Mouse (Mus musculus) lung, embryonic 14.5 days (tissue): ENCODE measurements at regions not wholly inside any gene's neighbourhood (a gene's known extent, or its start where the extent isn't known, plus 50 kb on each side); places are given as distances from the start of the nearest gene placed in this dataset.

ENCODE experiments used
- ATAC-seq: fragments of 200-750 bp; cut with Nextera tagmentation; 2 replicates; pipeline ENCODE4 v1.8.0; 2017; ENCODE audit warnings: mild to moderate bottlenecking, moderate TSS enrichment, moderate library complexity; ENCODE audit not compliant: insufficient read depth
- DNase-seq: peaks from one replicate; pipeline ENCODE4 v3.0.0-alpha.2; 2015
- H3K27ac ChIP-seq: fragments of 300-500 bp; sonication (generic); 2 replicates; pipeline ENCODE4 v1.5.1; 2014; ENCODE audit warnings: low read depth, mild to moderate bottlenecking, moderate library complexity
- H3K27me3 ChIP-seq: fragments of 300-500 bp; sonication (generic); 2 replicates; pipeline ENCODE4 v1.6.1; 2014; ENCODE audit warnings: low read length, control low read depth; ENCODE audit not compliant: insufficient read depth
- H3K36me3 ChIP-seq: fragments of 300-500 bp; sonication (generic); 2 replicates; pipeline ENCODE4 v1.6.1; 2014; ENCODE audit warnings: control low read depth; ENCODE audit not compliant: insufficient read depth
- H3K4me1 ChIP-seq: fragments of 300-500 bp; sonication (generic); 2 replicates; pipeline ENCODE4 v1.6.1; 2014; ENCODE audit warnings: antibody characterized with exemption, control low read depth; ENCODE audit not compliant: insufficient read depth
- H3K4me2 ChIP-seq: fragments of 300-500 bp; sonication (generic); 2 replicates; pipeline ENCODE4 v1.6.1; 2014; ENCODE audit warnings: mild to moderate bottlenecking
- H3K4me3 ChIP-seq: fragments of 300-500 bp; sonication (generic); 2 replicates; pipeline ENCODE4 v1.5.1; 2014; ENCODE audit warnings: low read depth, low read length
- H3K9ac ChIP-seq: fragments of 300-500 bp; sonication (generic); 2 replicates; pipeline ENCODE4 v1.6.1; 2014
- H3K9me3 ChIP-seq: fragments of 300-500 bp; sonication (generic); 2 replicates; pipeline ENCODE4 v1.6.1; 2016; ENCODE audit warnings: low read depth, low read length, control low read depth
- CTCF ChIP-seq: IDR thresholded peaks from 2 replicates; pipeline ENCODE4 v1.5.1; 2016; ENCODE audit warnings: antibody characterized with exemption, low read depth
- WGBS: fragments of 180-500 bp; shearing (Covaris S2); extraction: QIAGEN DNeasy Blood & Tissue Kit; methylation state at CpG from one replicate; pipeline ENCODE4 v1.1.7; 2014; 5-methylcytosine and 5-hydroxymethylcytosine counted together

- Histone ChIP-seq H3K4me1 (no peaks in the 10 kb centered on the region), H3K9ac (no peak overlapping the region), H3K27ac (no peak overlapping the region), H3K27me3 (no peaks in the 10 kb centered on the region), H3K4me3 (no peak overlapping the region), H3K36me3 (no peaks in the 10 kb centered on the region), H3K9me3 (no peaks in the 10 kb centered on the region), H3K4me2 (no peak overlapping the region)
- no peak for TF ChIP-seq CTCF
- ATAC-seq (no peak), DNase-seq (no peak)
- WGBS: 87% methylated on average over 4 of the region's 4 CpGs
Observed at GRCm38 (mm10) chr6:81621028-81621427, 302.4 kb upstream of the Gcfc2 start.

- Histone ChIP-seq H3K27me3 (no peaks in the 10 kb centered on the region), H3K9ac (no peak overlapping the region), H3K9me3 (no peaks in the 10 kb centered on the region), H3K36me3 (no peaks in the 10 kb centered on the region), H3K4me2 (no peak overlapping the region), H3K4me3 (no peak overlapping the region), H3K4me1 (no peaks in the 10 kb centered on the region), H3K27ac (no peak overlapping the region)
- DNase-seq (no peak), ATAC-seq (no peak)
- TF ChIP-seq CTCF: no peak
- WGBS: 60% methylated on average over 5 of the region's 5 CpGs
Observed at GRCm38 (mm10) chr6:81622714-81623113, 300.8 kb upstream of the Gcfc2 start.

- Histone ChIP-seq H3K27ac (no peak overlapping the region), H3K4me1 (no peaks in the 10 kb centered on the region), H3K27me3 (no peaks in the 10 kb centered on the region), H3K4me3 (no peak overlapping the region), H3K4me2 (no peak overlapping the region), H3K9me3 (no peaks in the 10 kb centered on the region), H3K36me3 (no peaks in the 10 kb centered on the region), H3K9ac (no peak overlapping the region)
- no peak for DNase-seq
- ATAC-seq: no peak
- 70% methylated on average over 5 of the region's 5 CpGs for WGBS
- TF ChIP-seq CTCF: no peak
Observed at GRCm38 (mm10) chr6:81625016-81625415, 298.5 kb upstream of the Gcfc2 start.

GRCm38 (mm10) chr6:81633586-81633985, 289.9 kb upstream of the Gcfc2 start:
- 39% methylated on average over 3 of the region's 3 CpGs for WGBS
- no peak overlapping the region for H3K4me3 ChIP-seq
- H3K4me1 ChIP-seq: no peaks in the 10 kb centered on the region
- H3K9ac ChIP-seq: no peak overlapping the region
- H3K36me3 ChIP-seq: no peaks in the 10 kb centered on the region
- TF ChIP-seq CTCF: no peak
- no peaks in the 10 kb centered on the region for H3K27me3 ChIP-seq
- H3K9me3 ChIP-seq: no peaks in the 10 kb centered on the region
- ATAC-seq (no peak), DNase-seq (no peak)
- H3K27ac ChIP-seq: no peak overlapping the region
- no peak overlapping the region for H3K4me2 ChIP-seq

- Histone ChIP-seq H3K4me3 (no peak overlapping the region), H3K4me1 (no peaks in the 10 kb centered on the region), H3K27me3 (no peaks in the 10 kb centered on the region), H3K27ac (peak overlapping the region; percentile 61; the same call in 1 of the 2 replicates), H3K36me3 (no peaks in the 10 kb centered on the region), H3K9me3 (no peaks in the 10 kb centered on the region), H3K9ac (no peak overlapping the region), H3K4me2 (no peak overlapping the region)
- 58% methylated on average over 3 of the region's 3 CpGs for WGBS
- TF ChIP-seq CTCF: no peak
- DNase-seq (peak; percentile 66), ATAC-seq (peak; percentile 88)
Observed at GRCm38 (mm10) chr6:81647615-81648375, 275.7 kb upstream of the Gcfc2 start.

GRCm38 (mm10) chr6:81651856-81652255, 271.6 kb upstream of the Gcfc2 start:
- DNase-seq (no peak), ATAC-seq (no peak)
- no peak for TF ChIP-seq CTCF
- Histone ChIP-seq H3K27me3 (no peaks in the 10 kb centered on the region), H3K9me3 (no peaks in the 10 kb centered on the region), H3K27ac (no peak overlapping the region), H3K36me3 (no peaks in the 10 kb centered on the region), H3K9ac (no peak overlapping the region), H3K4me2 (no peak overlapping the region), H3K4me1 (no peaks in the 10 kb centered on the region), H3K4me3 (no peak overlapping the region)
- WGBS: 47% methylated on average over 2 of the region's 2 CpGs

- ATAC-seq: no peak
- no peak overlapping the region for H3K27ac ChIP-seq
- H3K9ac ChIP-seq: no peak overlapping the region
- no peaks in the 10 kb centered on the region for H3K9me3 ChIP-seq
- H3K4me3 ChIP-seq: no peak overlapping the region
- no peak for TF ChIP-seq CTCF
- WGBS: 74% methylated on average over 2 of the region's 2 CpGs
- DNase-seq: no peak
- H3K4me2 ChIP-seq: no peak overlapping the region
- H3K36me3 ChIP-seq: no peaks in the 10 kb centered on the region
- H3K4me1 ChIP-seq: no peaks in the 10 kb centered on the region
- no peaks in the 10 kb centered on the region for H3K27me3 ChIP-seq
Observed at GRCm38 (mm10) chr6:81655205-81655604, 268.3 kb upstream of the Gcfc2 start.
